Mouse (Mus musculus) adrenal gland, adult 18-20 months (tissue): Measurements from ENCODE around the gene Tmem176b. TPM values are rescaled to one million over a fixed set of nuclear protein-coding genes. Genes with fewer than 3 reads are reported as not detected.

Experiments
- DNase-seq, 2 experiments: peaks; one replicate each; pipeline ENCODE4 v3.0.0; 2021 to 2022; ENCODE audit warnings: low spot score in 2 of 2
- total RNA-seq, 2 experiments: library from RNA; stranded (reverse); gene quantifications; 1 replicate in 1 of 2; 2 replicates in 1 of 2; pipeline ENCODE4 v1.2.3; 2021

The Tmem176b gene
- total RNA-seq, 2 experiments from 2014 or later, result 514 to 636 TPM

- no peak for DNase-seq
Measured at GRCm38 (mm10) chr6:48804346-48804745, 37.0 kb downstream of the Tmem176b start.

GRCm38 (mm10) chr6:48803406-48804051 lies 37.8 kb downstream of the Tmem176b start:
- DNase-seq, result no peak

- no peak for DNase-seq
Measured at GRCm38 (mm10) chr6:48801897-48802296, 39.4 kb downstream of the Tmem176b start.

- DNase-seq, result no peak
Measured at GRCm38 (mm10) chr6:48787867-48788266, 53.4 kb downstream of the Tmem176b start.

GRCm38 (mm10) chr6:48785601-48786000 lies 55.7 kb downstream of the Tmem176b start:
- DNase-seq, result no peak

- no peak for DNase-seq
Measured at GRCm38 (mm10) chr6:48785189-48785588, 56.1 kb downstream of the Tmem176b start.

- DNase-seq, result no peak
Measured at GRCm38 (mm10) chr6:48784406-48784805, 56.9 kb downstream of the Tmem176b start.

Other genes starting within 250 kb of the Tmem176b start
- 10 to 100 TPM; 67.2 to 77.6 TPM for gene Repin1, start 247.6 kb downstream of the Tmem176b start, total RNA-seq
- not detected for gene Gm44965, start 247.6 kb downstream of the Tmem176b start, total RNA-seq
- 1 to 10 TPM; 8.2 to 9.4 TPM for gene Zfp775, start 239.4 kb downstream of the Tmem176b start, total RNA-seq
- 1 to 10 TPM; 2.6 to 3.0 TPM for gene AI854703, start 214.7 kb downstream of the Tmem176b start, total RNA-seq
- 10 to 100 TPM in 1 of 2 experiments, 1 to 10 TPM in 1; 9.2 to 10.9 TPM for gene Gimap8, start 194.3 kb downstream of the Tmem176b start, total RNA-seq
- 1 to 10 TPM; 6.3 to 7.6 TPM for gene Gimap9, start 165.4 kb downstream of the Tmem176b start, total RNA-seq
- 10 to 100 TPM; 34.4 to 46.7 TPM for gene Gimap4, start 156.9 kb downstream of the Tmem176b start, total RNA-seq
- 10 to 100 TPM; 47.9 to 66.7 TPM for gene Gimap6, start 133.3 kb downstream of the Tmem176b start, total RNA-seq
- 1 to 10 TPM; 2.0 to 3.0 TPM for gene Gm28053, start 122.9 kb downstream of the Tmem176b start, total RNA-seq
- 1 to 10 TPM in 1 of 2 experiments, under 1 TPM in 1; 0.56 to 1.5 TPM for gene Gimap7, start 122.9 kb downstream of the Tmem176b start, total RNA-seq
- 1 to 10 TPM; 8.8 to 8.9 TPM for gene Gimap1, start 102.4 kb downstream of the Tmem176b start, total RNA-seq
- gene Gimap5, start 95.3 kb downstream of the Tmem176b start, total RNA-seq, result 10 to 100 TPM; 12.1 to 12.4 TPM
- gene Gimap3, start 70.6 kb downstream of the Tmem176b start, total RNA-seq, result 10 to 100 TPM in 1 of 2 experiments, 1 to 10 TPM in 1; 7.8 to 11.3 TPM
- 100 to 1,000 TPM; 277 to 350 TPM for gene Tmem176a, start 577 bp downstream of the Tmem176b start, total RNA-seq
- not detected for gene Aoc1, start 31.4 kb upstream of the Tmem176b start, total RNA-seq
- not detected for gene 1600015I10Rik, start 88.4 kb upstream of the Tmem176b start, total RNA-seq
- gene Doxl2, start 133.5 kb upstream of the Tmem176b start, total RNA-seq, result not detected
- not detected for gene Svs1, start 145.4 kb upstream of the Tmem176b start, total RNA-seq
- gene Gpnmb, start 195.1 kb upstream of the Tmem176b start, total RNA-seq, result 10 to 100 TPM in 1 of 2 experiments, under 1 TPM in 1; 0.80 to 37.2 TPM
- 10 to 100 TPM; 32.9 to 35.3 TPM for gene Malsu1, start 232.3 kb upstream of the Tmem176b start, total RNA-seq